Mouse (Mus musculus) embryonic fibroblast, embryonic 13.5 days (primary cell): Measurements from ENCODE around the gene Rae1.

Experiments
- CTCF ChIP-seq: IDR thresholded peaks from 2 replicates; pipeline ENCODE4 v1.5.1; 2011; ENCODE audit warnings: mild to moderate bottlenecking, control low read depth, low read length, moderate library complexity, borderline replicate concordance; ENCODE audit not compliant: insufficient read depth
- POLR2A ChIP-seq: IDR thresholded peaks from 2 replicates; pipeline ENCODE4 v1.6.1; 2011; ENCODE audit warnings: low read depth, mild to moderate bottlenecking, control low read depth, low read length, moderate library complexity

GRCm38 (mm10) chr2:173052881-173053280, 53.0 kb downstream of the Rae1 start:
- TF ChIP-seq POLR2A: no peak
- TF ChIP-seq CTCF: no peak
